In genomic region chr7:45697894-45698293, GRCm38 (mm10) we compare ENCODE assay signal across 23 mouse cellular contexts. TPM values are rescaled to one million over a fixed set of nuclear protein-coding genes. Genes with fewer than 3 reads are reported as not detected.
DNase-seq lines count a peak whose midpoint lies in the region; ATAC-seq and TF ChIP-seq lines count a peak whose summit lies in the region.
"Had no signal": no experiment of that assay in that cellular context is flagged by ENCODE, and none has a peak within 500 bp of the region (broad histone marks: within the 10 kb centered on the region; RNA-seq: fewer than 3 reads in every experiment).

No protein-coding gene starts in this region.

- no peak overlapping the region for H3K27ac ChIP-seq in lung, postnatal 0 days (ENCODE audit: low read length)
- H3K27ac ChIP-seq: embryonic facial prominence, embryonic 10.5 days; embryonic facial prominence, embryonic 12.5 days; forebrain, embryonic 13.5 days had no signal

- ATAC-seq in lung, postnatal 0 days = no peak
- ATAC-seq: activated CD4-positive, CD25-positive, alpha-beta regulatory T cell, adult 4 months; CD4-positive, CD25-positive, alpha-beta regulatory T cell, adult 4 months; forebrain, embryonic 13.5 days; forebrain, embryonic 15.5 days; forebrain, postnatal 0 days; Patski had no signal

- H3K9ac ChIP-seq in lung, postnatal 0 days (replicated peaks; ENCODE audit: low read depth) = no peak overlapping the region
- H3K9ac ChIP-seq: embryonic facial prominence, embryonic 12.5 days; forebrain, embryonic 13.5 days; forebrain, embryonic 15.5 days had no signal

- H3K9me3 ChIP-seq in lung, postnatal 0 days (ENCODE audit: low read length) = no peaks in the 10 kb centered on the region
- H3K9me3 ChIP-seq: embryonic facial prominence, embryonic 10.5 days; embryonic facial prominence, embryonic 12.5 days; forebrain, embryonic 13.5 days; forebrain, embryonic 15.5 days had no signal

- no peak for TF ChIP-seq EP300 in lung, postnatal 0 days (IDR thresholded peaks at IDR 0.05)

- H3K4me1 ChIP-seq in lung, postnatal 0 days (ENCODE audit: insufficient read depth, low read depth, low read length) = peaks cover 8% of the 10 kb centered on the region; the same call in 1 of the 2 replicates
- no peaks in the 10 kb centered on the region; the same call in 1 of the 2 replicates for H3K4me1 ChIP-seq in lung, adult 2 months (ENCODE audit: control insufficient read depth, insufficient read depth, low read length)

- H3K4me3 ChIP-seq in lung, postnatal 0 days (ENCODE audit: low read depth, low read length) = no peak overlapping the region
- H3K4me3 ChIP-seq in lung, adult 2 months (replicated peaks; ENCODE audit: extremely low read depth, low read depth, low read length) = no peak overlapping the region
- H3K4me3 ChIP-seq: embryonic facial prominence, embryonic 10.5 days; embryonic facial prominence, embryonic 12.5 days; forebrain, embryonic 13.5 days; forebrain, embryonic 15.5 days had no signal

- peaks cover 13% of the 10 kb centered on the region; the same call in 1 of the 2 replicates for H3K27me3 ChIP-seq in lung, postnatal 0 days (replicated peaks; ENCODE audit: insufficient read depth, low read length)
- H3K27me3 ChIP-seq: CH12.LX, Patski had no signal

- H3K4me2 ChIP-seq in lung, postnatal 0 days (replicated peaks; ENCODE audit: low read depth, low read length) = no peak overlapping the region
- H3K4me2 ChIP-seq: embryonic facial prominence, embryonic 12.5 days; forebrain, embryonic 13.5 days; forebrain, embryonic 15.5 days had no signal

- no peak for TF ChIP-seq POLR2A in lung, adult 2 months (IDR thresholded peaks at IDR 0.05; ENCODE audit: borderline replicate concordance, extremely low read depth, low read depth, low read length)

- peak; percentile 32 for DNase-seq in cerebellum, adult 8-10 months
- no peak for DNase-seq in cerebellum, postnatal 4 days (ENCODE audit: low spot score in 2 of 2)
- DNase-seq in cerebellum, adult 9-11 months = peak; percentile 59
- no peak for DNase-seq in cerebellum, postnatal 36 days
- peak; percentile 4 for DNase-seq in lung, postnatal 0 days (ENCODE audit: low spot score)
- DNase-seq in lung, adult 2 months = no peak
- peak; percentile 24 for DNase-seq in thymus, postnatal 4 days
- DNase-seq in thymus, adult 18-20 months = no peak
- DNase-seq: adrenal gland, adult 8-10 months; adrenal gland, postnatal 14 days; adrenal gland, postnatal 36 days; B cell, adult 2 months; cerebellum, adult 11-12 months; forebrain, postnatal 0 days had no signal

- 79% methylated on average over 5 of the region's 7 CpGs for WGBS in lung, postnatal 0 days
- 87% methylated on average over 7 of the region's 7 CpGs for WGBS in lung, adult 2 months

- TF ChIP-seq CTCF in lung, postnatal 0 days (IDR thresholded peaks at IDR 0.05) = no peak
- TF ChIP-seq CTCF in lung, adult 2 months (IDR thresholded peaks at IDR 0.05; ENCODE audit: insufficient read depth, low read length) = no peak

- no peaks in the 10 kb centered on the region for H3K36me3 ChIP-seq in lung, postnatal 0 days (ENCODE audit: insufficient read depth, low read length)
- H3K36me3 ChIP-seq: embryonic facial prominence, embryonic 10.5 days; embryonic facial prominence, embryonic 12.5 days; forebrain, embryonic 15.5 days; G1E had no signal

RNA-seq across cellular contexts. Expression of gene Car11, which starts 1.7 kb away (rescaled TPM):
- polyA plus RNA-seq in lung, postnatal 0 days (2015; fragmentation: Nextera tagmentation; extraction: Ambion mirVana) = 1.5 and 2.4 TPM in 2 replicates
- 5.1 and 6.2 TPM in 2 replicates for polyA plus RNA-seq in lung, adult 2 months (2012; rRNA removed)

RNA-seq across cellular contexts. Expression of gene Sec1, which starts 3.7 kb away (rescaled TPM):
- 1.0 and 2.0 TPM in 2 replicates for polyA plus RNA-seq in lung, postnatal 0 days (2015; fragmentation: Nextera tagmentation; extraction: Ambion mirVana)
- polyA plus RNA-seq in lung, adult 2 months (2012; rRNA removed) = 3.7 and 4.5 TPM in 2 replicates
- polyA plus RNA-seq: activated CD4-positive, CD25-positive, alpha-beta regulatory T cell, adult 4 months had no signal

RNA-seq across cellular contexts. Expression of gene Dbp, which starts 7.0 kb away (rescaled TPM):
- polyA plus RNA-seq in lung, postnatal 0 days (2015; fragmentation: Nextera tagmentation; extraction: Ambion mirVana) = 6.8 and 9.4 TPM in 2 replicates
- 43.1 and 133 TPM in 2 replicates for polyA plus RNA-seq in lung, adult 2 months (2012; rRNA removed)

RNA-seq across cellular contexts. Expression of gene Ntn5, which starts 14.1 kb away (rescaled TPM):
- polyA plus RNA-seq in lung, postnatal 0 days (2015; fragmentation: Nextera tagmentation; extraction: Ambion mirVana) = 2.4 TPM in 2 replicates
- 5.5 and 7.7 TPM in 2 replicates for polyA plus RNA-seq in lung, adult 2 months (2012; rRNA removed)
- polyA plus RNA-seq: activated CD4-positive, CD25-positive, alpha-beta regulatory T cell, adult 4 months; CD4-positive, CD25-positive, alpha-beta regulatory T cell, adult 4 months; forebrain, embryonic 13.5 days had no signal

RNA-seq across cellular contexts. Expression of gene Rpl18, which starts 17.4 kb away (rescaled TPM):
- polyA plus RNA-seq in lung, postnatal 0 days (2015; fragmentation: Nextera tagmentation; extraction: Ambion mirVana) = 720 and 782 TPM in 2 replicates
- 1,119 and 1,194 TPM in 2 replicates for polyA plus RNA-seq in lung, adult 2 months (2012; rRNA removed)

Comparison
In these comparisons a context has a peak if more than half of its experiments do, and no peak if none do; other contexts are left out.
1. DNase-seq: peak in cerebellum, adult 8-10 months (single experiment), cerebellum, adult 9-11 months (single experiment), lung, postnatal 0 days (single experiment) and thymus, postnatal 4 days (single experiment); none in cerebellum, postnatal 4 days (0 of 2), cerebellum, postnatal 36 days (0 of 2), lung, adult 2 months (single experiment) and thymus, adult 18-20 months (0 of 2).